Mouse (Mus musculus) stomach, embryonic 15.5 days (tissue): ENCODE data around the gene Poll. TPM values are rescaled to one million over a fixed set of nuclear protein-coding genes. Genes with fewer than 3 reads are reported as not detected.

ENCODE experiments used
- ATAC-seq: fragments of 200-750 bp; cut with Nextera tagmentation; 2 replicates; pipeline ENCODE4 v1.8.0; 2017; ENCODE audit warnings: low read depth, moderate number of reproducible peaks, moderate TSS enrichment; ENCODE audit not compliant: insufficient read depth, low FRiP score
- H3K27ac ChIP-seq: fragments of 300-500 bp; sonication (generic); 2 replicates; pipeline ENCODE4 v1.5.1; 2015; ENCODE audit warnings: mild to moderate bottlenecking, inconsistent platforms
- H3K27me3 ChIP-seq: fragments of 300-500 bp; sonication (generic); replicated peaks from 2 replicates; pipeline ENCODE4 v1.6.1; 2015; ENCODE audit warnings: inconsistent platforms
- H3K36me3 ChIP-seq: fragments of 300-500 bp; sonication (generic); 2 replicates; pipeline ENCODE4 v1.6.1; 2015; ENCODE audit warnings: inconsistent platforms
- H3K4me1 ChIP-seq: fragments of 300-500 bp; sonication (generic); 2 replicates; pipeline ENCODE4 v1.6.1; 2015; ENCODE audit warnings: inconsistent platforms
- H3K4me2 ChIP-seq: fragments of 300-500 bp; sonication (generic); 2 replicates; pipeline ENCODE4 v1.6.1; 2015; ENCODE audit warnings: mild to moderate bottlenecking, inconsistent platforms
- H3K4me3 ChIP-seq: fragments of 300-500 bp; sonication (generic); replicated peaks from 2 replicates; pipeline ENCODE4 v1.5.1; 2015; ENCODE audit warnings: inconsistent platforms
- H3K9ac ChIP-seq: fragments of 300-500 bp; sonication (generic); 2 replicates; pipeline ENCODE4 v1.6.1; 2015; ENCODE audit warnings: inconsistent platforms
- H3K9me3 ChIP-seq: fragments of 300-500 bp; sonication (generic); 2 replicates; pipeline ENCODE4 v1.6.1; 2016; ENCODE audit warnings: inconsistent platforms
- WGBS: fragments of 180-500 bp; shearing (Covaris S2); methylation state at CpG from one replicate; pipeline ENCODE4 v1.1.7; 2015; 5-methylcytosine and 5-hydroxymethylcytosine counted together
- polyA plus RNA-seq: library from polyadenylated mRNA; unstranded; fragments of >200 nt; fragmentation: Nextera tagmentation; extraction: Ambion mirVana; gene quantifications from 2 replicates; pipeline ENCODE4 v1.2.1, GENCODE M21; 2015

The Poll gene
- polyA plus RNA-seq, 1 experiment from 2014 or later, result 12.5 TPM

DNA sequence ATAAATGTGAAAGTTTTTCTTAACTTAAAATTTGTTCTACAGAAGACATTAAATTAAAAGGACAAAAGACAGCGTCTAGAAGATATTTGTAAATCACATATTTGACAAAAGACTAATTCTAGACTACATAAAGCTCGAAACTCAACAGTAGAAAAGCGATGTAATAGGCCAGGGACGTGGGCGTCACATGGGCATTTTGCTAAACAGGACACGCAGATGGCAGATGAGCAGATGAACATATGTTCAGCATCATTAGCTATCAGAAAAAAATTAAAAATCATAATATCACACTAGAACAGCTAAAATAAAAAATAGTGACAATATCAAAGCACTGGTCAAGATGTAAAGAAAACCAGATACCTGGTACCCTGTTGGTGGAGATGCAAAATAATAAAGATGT lies 29.4 kb upstream of the Poll start:
- Histone ChIP-seq H3K4me2 (no peak overlapping the region), H3K36me3 (0 out of 2 replicates have a peak, but pooled peaks cover 3% of the 10 kb centered on the region), H3K9me3 (no peaks in the 10 kb centered on the region), H3K9ac (no peak overlapping the region), H3K27me3 (no peaks in the 10 kb centered on the region), H3K4me3 (no peak overlapping the region), H3K27ac (no peak overlapping the region), H3K4me1 (peaks cover 17% of the 10 kb centered on the region)
- WGBS, result 93% methylated on average over 6 of the region's 6 CpGs
- ATAC-seq, result no peak

- Histone ChIP-seq H3K9me3 (no peaks in the 10 kb centered on the region), H3K4me3 (no peak overlapping the region), H3K27me3 (no peaks in the 10 kb centered on the region), H3K9ac (no peak overlapping the region), H3K4me2 (no peak overlapping the region), H3K27ac (no peak overlapping the region), H3K4me1 (peaks cover 12% of the 10 kb centered on the region), H3K36me3 (0 out of 2 replicates have a peak, but pooled peaks cover 3% of the 10 kb centered on the region)
- ATAC-seq, result no peak
- WGBS, result 84% methylated on average over 6 of the region's 6 CpGs
Measured at GRCm38 (mm10) chr19:45587509-45588292, 27.4 kb upstream of the Poll start.

GRCm38 (mm10) chr19:45586850-45587249 lies 26.5 kb upstream of the Poll start:
- Histone ChIP-seq H3K36me3 (0 out of 2 replicates have a peak, but pooled peaks cover 3% of the 10 kb centered on the region), H3K4me3 (no peak overlapping the region), H3K4me1 (peaks cover 9% of the 10 kb centered on the region), H3K4me2 (no peak overlapping the region), H3K9ac (no peak overlapping the region), H3K27me3 (no peaks in the 10 kb centered on the region), H3K27ac (no peak overlapping the region), H3K9me3 (no peaks in the 10 kb centered on the region)
- WGBS, result 78% methylated on average over 3 of the region's 3 CpGs
- no peak for ATAC-seq

GRCm38 (mm10) chr19:45584856-45585620 lies 24.7 kb upstream of the Poll start:
- H3K9ac ChIP-seq, result no peak overlapping the region
- no peak overlapping the region for H3K27ac ChIP-seq
- no peak overlapping the region for H3K4me2 ChIP-seq
- 0 out of 2 replicates have a peak, but pooled peaks cover 3% of the 10 kb centered on the region for H3K36me3 ChIP-seq
- 73% methylated on average over 9 of the region's 9 CpGs for WGBS
- ATAC-seq, result no peak
- peaks cover 3% of the 10 kb centered on the region; the same call in 1 of the 2 replicates for H3K4me1 ChIP-seq
- H3K9me3 ChIP-seq, result no peaks in the 10 kb centered on the region
- H3K27me3 ChIP-seq, result no peaks in the 10 kb centered on the region
- H3K4me3 ChIP-seq, result no peak overlapping the region

DNA sequence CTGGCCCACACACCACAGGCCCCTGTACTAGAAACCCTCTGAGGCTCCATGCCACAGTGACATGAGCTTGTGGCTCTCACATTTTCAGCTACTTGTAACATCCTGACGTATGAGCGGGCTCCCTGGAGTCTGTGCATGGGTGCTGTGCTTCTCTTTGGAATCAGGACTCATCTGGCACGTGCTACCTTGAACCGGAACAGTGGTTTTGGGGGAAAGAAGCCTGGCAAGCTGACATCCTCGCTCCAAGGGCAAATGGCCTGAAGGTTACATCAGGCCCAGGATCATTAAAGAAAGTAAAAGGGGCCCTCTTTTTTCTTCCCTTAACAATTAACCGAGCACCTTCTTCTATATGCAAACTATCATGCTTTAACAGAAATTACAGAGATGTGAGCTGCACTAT lies 22.8 kb upstream of the Poll start:
- peaks cover 11% of the 10 kb centered on the region; the same call in 1 of the 2 replicates for H3K36me3 ChIP-seq
- ATAC-seq, result no peak
- H3K27ac ChIP-seq, result no peak overlapping the region
- no peak overlapping the region for H3K4me2 ChIP-seq
- H3K9ac ChIP-seq, result no peak overlapping the region
- H3K4me3 ChIP-seq, result no peak overlapping the region
- WGBS, result 83% methylated on average over 6 of the region's 6 CpGs
- no peaks in the 10 kb centered on the region for H3K27me3 ChIP-seq
- no peaks in the 10 kb centered on the region for H3K9me3 ChIP-seq
- H3K4me1 ChIP-seq, result peaks cover 3% of the 10 kb centered on the region; the same call in 1 of the 2 replicates

DNA sequence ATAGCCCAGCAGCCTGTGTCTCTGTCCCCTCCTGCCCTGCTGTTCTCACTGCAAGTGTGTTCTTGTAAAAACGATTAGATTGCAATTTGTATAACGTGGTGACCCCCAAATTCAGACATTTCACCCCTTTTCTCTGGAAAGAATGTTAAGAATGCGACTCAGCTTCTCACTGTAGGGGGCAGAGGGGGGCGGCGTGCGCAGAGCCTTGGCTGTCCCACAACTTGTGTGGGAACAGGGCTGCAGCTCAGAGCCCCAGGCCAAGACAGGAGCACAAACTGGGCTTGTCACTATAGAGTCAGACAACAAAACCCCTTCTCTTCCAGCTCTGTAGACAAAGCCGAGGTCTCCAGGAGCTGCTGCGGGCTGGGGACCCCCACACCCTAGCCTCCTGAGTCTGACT lies 21.8 kb upstream of the Poll start:
- no peaks in the 10 kb centered on the region for H3K27me3 ChIP-seq
- H3K36me3 ChIP-seq, result peaks cover 15% of the 10 kb centered on the region; the same call in 1 of the 2 replicates
- 33% methylated on average over 8 of the region's 8 CpGs for WGBS
- ATAC-seq, result no peak
- no peaks in the 10 kb centered on the region for H3K9me3 ChIP-seq
- H3K27ac ChIP-seq, result no peak overlapping the region
- peaks cover 3% of the 10 kb centered on the region; the same call in 1 of the 2 replicates for H3K4me1 ChIP-seq
- H3K9ac ChIP-seq, result no peak overlapping the region
- H3K4me3 ChIP-seq, result no peak overlapping the region
- H3K4me2 ChIP-seq, result no peak overlapping the region

DNA sequence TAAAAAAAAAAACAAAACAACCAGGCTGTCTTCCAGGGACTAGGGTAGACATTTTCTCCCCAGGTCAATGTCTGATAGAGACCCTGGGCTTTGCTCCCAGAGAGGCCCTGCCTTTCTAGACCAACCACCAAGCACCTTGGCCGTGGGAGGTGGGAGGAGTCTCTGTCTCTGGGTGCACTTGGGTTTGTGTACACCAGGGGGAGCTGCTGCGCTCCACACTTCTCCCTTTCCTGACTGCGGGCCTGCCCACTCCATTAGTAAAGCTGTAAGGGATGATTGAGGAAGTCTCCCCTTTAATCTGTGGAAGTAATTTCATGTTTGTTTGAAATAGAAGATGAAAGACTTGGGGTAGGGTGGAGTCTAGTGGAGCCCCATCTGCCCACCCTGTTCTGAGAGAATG lies 20.9 kb upstream of the Poll start:
- WGBS, result 61% methylated on average over 3 of the region's 3 CpGs
- Histone ChIP-seq H3K27me3 (no peaks in the 10 kb centered on the region), H3K36me3 (peaks cover 12% of the 10 kb centered on the region; the same call in 1 of the 2 replicates), H3K4me3 (no peak overlapping the region), H3K4me1 (peaks cover 12% of the 10 kb centered on the region), H3K4me2 (no peak overlapping the region), H3K9ac (no peak overlapping the region), H3K9me3 (no peaks in the 10 kb centered on the region), H3K27ac (no peak overlapping the region)
- no peak for ATAC-seq

DNA sequence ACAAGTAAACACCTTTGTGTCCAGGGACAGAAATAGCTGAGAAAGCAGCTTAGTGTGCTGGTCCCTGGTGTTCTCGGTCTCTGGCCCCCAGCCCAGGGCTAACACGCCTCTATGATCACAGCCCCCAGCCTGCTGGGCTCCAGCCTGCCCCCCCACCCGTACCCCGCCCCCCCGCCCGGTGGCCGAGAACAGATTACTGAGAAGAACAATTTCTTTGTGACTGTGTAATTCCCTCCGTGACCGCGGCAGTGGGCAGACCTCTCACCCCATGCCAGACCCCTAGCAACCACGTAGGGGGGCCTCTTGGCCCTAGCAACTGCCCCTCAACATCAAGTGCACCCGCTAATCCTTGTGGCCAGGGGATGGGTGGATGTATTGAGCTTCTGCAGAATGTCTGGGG lies 19.9 kb upstream of the Poll start:
- Histone ChIP-seq H3K9me3 (no peaks in the 10 kb centered on the region), H3K9ac (no peak overlapping the region), H3K27ac (no peak overlapping the region), H3K4me1 (peaks cover 22% of the 10 kb centered on the region), H3K36me3 (peaks cover 12% of the 10 kb centered on the region; the same call in 1 of the 2 replicates), H3K27me3 (no peaks in the 10 kb centered on the region), H3K4me3 (no peak overlapping the region), H3K4me2 (no peak overlapping the region)
- WGBS, result 81% methylated on average over 12 of the region's 12 CpGs
- ATAC-seq, result no peak

DNA sequence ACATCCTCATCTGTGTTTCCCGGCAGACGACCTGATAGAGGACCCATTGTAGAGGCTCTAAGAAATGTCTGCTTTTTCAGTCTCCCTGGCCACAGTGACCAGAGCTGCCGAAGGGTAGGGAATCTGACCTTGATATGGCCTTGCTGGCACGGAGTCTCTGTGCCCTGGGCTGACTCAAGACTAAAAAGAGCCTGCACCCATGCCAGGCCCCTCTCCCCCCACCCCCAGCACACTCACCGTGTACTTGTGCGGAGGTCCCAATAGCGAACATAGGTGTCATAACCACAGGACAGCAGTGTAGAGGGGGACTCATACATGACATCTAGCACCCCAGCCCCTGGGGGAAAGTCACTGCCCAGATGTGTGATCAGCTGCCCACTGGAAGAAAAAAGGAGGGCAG lies 19.1 kb upstream of the Poll start:
- 84% methylated on average over 7 of the region's 7 CpGs for WGBS
- H3K9me3 ChIP-seq, result no peaks in the 10 kb centered on the region
- no peak for ATAC-seq

DNA sequence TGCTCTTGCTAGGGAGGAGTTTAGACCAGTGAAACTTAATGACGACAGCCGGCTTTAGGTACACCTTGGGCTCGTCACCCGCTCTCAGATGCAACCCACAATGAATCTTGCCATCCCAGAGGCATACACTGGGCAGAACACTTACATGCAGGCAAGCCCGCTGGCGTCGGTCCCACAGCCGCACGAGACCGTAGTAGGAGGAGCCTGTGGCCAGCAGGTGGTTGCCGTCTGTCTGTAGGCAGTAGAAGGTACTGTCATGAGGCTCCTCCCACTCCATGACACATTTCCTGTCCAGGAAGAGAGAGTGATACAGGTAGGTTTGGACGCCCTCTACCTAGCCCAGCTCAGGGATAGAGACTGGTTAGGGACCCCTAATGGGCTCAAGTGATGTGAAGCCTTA lies 18.6 kb upstream of the Poll start:
- H3K27me3 ChIP-seq, result no peaks in the 10 kb centered on the region
- no peak overlapping the region for H3K9ac ChIP-seq
- peaks cover 12% of the 10 kb centered on the region; the same call in 1 of the 2 replicates for H3K36me3 ChIP-seq
- peaks cover 32% of the 10 kb centered on the region for H3K4me1 ChIP-seq
- no peak overlapping the region for H3K27ac ChIP-seq
- WGBS, result 79% methylated on average over 12 of the region's 12 CpGs
- H3K4me3 ChIP-seq, result no peak overlapping the region
- H3K4me2 ChIP-seq, result no peak overlapping the region
- ATAC-seq, result no peak
- H3K9me3 ChIP-seq, result no peaks in the 10 kb centered on the region

More for the DNA sequence above, 19.1 kb upstream of the Poll start:
- Histone ChIP-seq H3K27me3 (no peaks in the 10 kb centered on the region), H3K4me2 (no peak overlapping the region), H3K36me3 (peaks cover 12% of the 10 kb centered on the region; the same call in 1 of the 2 replicates), H3K9ac (no peak overlapping the region), H3K27ac (no peak overlapping the region), H3K4me1 (peaks cover 30% of the 10 kb centered on the region), H3K4me3 (no peak overlapping the region)

DNA sequence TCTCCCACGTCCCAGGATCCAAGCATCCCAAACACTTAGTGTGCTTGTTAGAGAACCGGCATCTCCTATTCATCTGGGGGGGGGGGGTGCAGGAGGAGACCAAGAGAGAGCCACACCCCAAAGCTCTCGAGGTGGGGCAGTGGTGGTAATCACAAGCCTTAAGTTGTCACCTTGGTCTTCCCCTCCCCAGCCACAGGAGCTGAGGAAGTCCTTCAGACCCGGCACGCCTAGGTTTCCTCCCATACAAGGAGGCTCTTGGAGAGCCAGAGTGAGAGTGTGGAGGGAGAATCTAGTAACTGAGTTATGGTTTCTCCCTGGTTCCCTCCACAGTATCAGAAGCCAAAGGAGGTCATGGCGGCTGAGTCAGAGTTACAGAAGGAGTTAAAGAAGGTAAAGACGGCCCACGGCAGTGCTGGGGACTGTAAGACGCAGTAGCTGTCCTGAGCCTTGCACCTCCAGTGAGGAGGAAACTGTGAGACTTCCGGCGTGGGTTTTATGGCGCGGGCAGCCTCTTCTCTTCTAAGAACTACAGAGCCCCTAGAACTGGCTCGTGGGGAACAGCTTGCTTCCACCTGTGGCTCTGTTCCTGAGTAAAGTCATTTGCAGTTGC lies 16.9 kb upstream of the Poll start:
- WGBS, result 66% methylated on average over 14 of the region's 14 CpGs
- H3K9ac ChIP-seq, result no peak overlapping the region
- H3K4me2 ChIP-seq, result no peak overlapping the region
- H3K27me3 ChIP-seq, result no peaks in the 10 kb centered on the region
- ATAC-seq, result no peak
- H3K9me3 ChIP-seq, result no peaks in the 10 kb centered on the region
- peaks cover 12% of the 10 kb centered on the region; the same call in 1 of the 2 replicates for H3K36me3 ChIP-seq
- H3K27ac ChIP-seq, result no peak overlapping the region
- H3K4me1 ChIP-seq, result peaks cover 32% of the 10 kb centered on the region
- no peak overlapping the region for H3K4me3 ChIP-seq
